Mouse (Mus musculus) embryonic facial prominence, embryonic 12.5 days (tissue): Measurements from ENCODE around the gene Crtap. TPM values are rescaled to one million over a fixed set of nuclear protein-coding genes. Genes with fewer than 3 reads are reported as not detected.
"Not testable (repeated sequence)": the region's sequence is repeated elsewhere in the genome, so short reads cannot be mapped to it uniquely, and the experiment has no call there.

Source experiments
- ATAC-seq: fragments of 200-750 bp; cut with Nextera tagmentation; 2 replicates; pipeline ENCODE4 v1.8.0; 2017; ENCODE audit not compliant: insufficient number of reproducible peaks, insufficient read depth, low FRiP score, low TSS enrichment
- H3K27ac ChIP-seq: fragments of 300-500 bp; sonication (generic); 2 replicates; pipeline ENCODE4 v1.5.1; 2016; ENCODE audit warnings: mild to moderate bottlenecking
- H3K27me3 ChIP-seq: fragments of 300-500 bp; sonication (generic); 2 replicates; pipeline ENCODE4 v1.6.1; 2016; ENCODE audit warnings: mild to moderate bottlenecking, moderate library complexity
- H3K36me3 ChIP-seq: fragments of 300-500 bp; sonication (generic); 2 replicates; pipeline ENCODE4 v1.6.1; 2016; ENCODE audit warnings: mild to moderate bottlenecking
- H3K4me1 ChIP-seq: fragments of 300-500 bp; sonication (generic); 2 replicates; pipeline ENCODE4 v1.6.1; 2016
- H3K4me2 ChIP-seq: fragments of 300-500 bp; sonication (generic); replicated peaks from 2 replicates; pipeline ENCODE4 v1.6.1; 2016; ENCODE audit warnings: mild to moderate bottlenecking, moderate library complexity
- H3K4me3 ChIP-seq: fragments of 300-500 bp; sonication (generic); 2 replicates; pipeline ENCODE4 v1.5.1; 2016; ENCODE audit warnings: mild to moderate bottlenecking
- H3K9ac ChIP-seq: fragments of 300-500 bp; sonication (generic); 2 replicates; pipeline ENCODE4 v1.6.1; 2016; ENCODE audit warnings: mild to moderate bottlenecking, moderate library complexity
- H3K9me3 ChIP-seq: fragments of 300-500 bp; sonication (generic); 2 replicates; pipeline ENCODE4 v1.6.1; 2016; ENCODE audit warnings: mild to moderate bottlenecking, moderate library complexity
- WGBS: fragments of 180-500 bp; shearing (Covaris S2); methylation state at CpG from one replicate; pipeline ENCODE4 v1.1.7; 2016; 5-methylcytosine and 5-hydroxymethylcytosine counted together
- polyA plus RNA-seq: library from polyadenylated mRNA; unstranded; fragments of >200 nt; fragmentation: Nextera tagmentation; extraction: Ambion mirVana; gene quantifications from 2 replicates; pipeline ENCODE4 v1.2.1, GENCODE M21; 2016

The Crtap gene
- polyA plus RNA-seq, 1 experiment from 2014 or later = 102 TPM

GRCm38 (mm10) chr9:114394136-114394535 lies 3.7 kb upstream of the Crtap start:
- ATAC-seq, H3K4me3 ChIP-seq: not testable (repeated sequence)
- WGBS = 68% methylated on average over 6 of the region's 6 CpGs

DNA sequence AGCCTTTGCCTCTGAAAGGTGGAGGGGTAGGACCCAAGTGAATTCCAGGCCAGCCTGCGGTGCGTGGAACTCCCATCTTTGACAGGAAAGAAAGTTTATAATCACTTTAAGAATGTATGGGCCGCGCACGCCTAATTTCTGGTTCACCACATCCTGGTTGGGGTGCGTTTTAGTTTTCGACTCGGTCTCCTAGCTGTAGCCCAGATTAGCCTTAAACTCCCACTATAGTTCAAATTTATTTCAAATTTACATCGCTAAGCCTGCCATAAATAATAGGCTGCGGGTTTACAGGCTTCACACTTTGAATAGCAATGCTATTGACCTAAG lies 237 bp upstream of the Crtap start:
- H3K9ac ChIP-seq = peak overlapping the region; percentile 90
- peaks cover 6% of the 10 kb centered on the region; the same call in 1 of the 2 replicates for H3K4me1 ChIP-seq
- H3K9me3 ChIP-seq = no peaks in the 10 kb centered on the region
- peak overlapping the region; percentile 71 for H3K4me3 ChIP-seq
- H3K36me3 ChIP-seq = no peaks in the 10 kb centered on the region
- no peak for ATAC-seq
- 4% methylated on average over 10 of the region's 10 CpGs for WGBS
- H3K27me3 ChIP-seq = no peaks in the 10 kb centered on the region
- H3K4me2 ChIP-seq = peak overlapping the region; percentile 80
- peak overlapping the region; percentile 93 for H3K27ac ChIP-seq

More at GRCm38 (mm10) chr9:114394136-114394535, 3.7 kb upstream of the Crtap start:
- H3K9me3 ChIP-seq, H3K27me3 ChIP-seq, H3K27ac ChIP-seq, H3K4me2 ChIP-seq, H3K9ac ChIP-seq, H3K36me3 ChIP-seq, H3K4me1 ChIP-seq: not testable (repeated sequence)

- Histone ChIP-seq H3K4me1 (peaks cover 6% of the 10 kb centered on the region; the same call in 1 of the 2 replicates), H3K36me3 (peaks cover 3% of the 10 kb centered on the region; the same call in 1 of the 2 replicates), H3K4me3 (peak overlapping the region; percentile 71), H3K27me3 (no peaks in the 10 kb centered on the region), H3K27ac (peak overlapping the region; percentile 93; the same call in 1 of the 2 replicates), H3K9ac (peak overlapping the region; percentile 90; the same call in 1 of the 2 replicates), H3K4me2 (peak overlapping the region; percentile 80), H3K9me3 (no peaks in the 10 kb centered on the region)
- ATAC-seq = peak; percentile 31; the same call in 1 of the 2 replicates
- whole genome bisulfite sequencing = 77% methylated on average over 8 of the region's 8 CpGs
Measured at GRCm38 (mm10) chr9:114389371-114389904, 1.0 kb downstream of the Crtap start.

GRCm38 (mm10) chr9:114388701-114389370 lies 1.6 kb downstream of the Crtap start:
- H3K27me3 ChIP-seq = no peaks in the 10 kb centered on the region
- H3K9ac ChIP-seq = no peak overlapping the region
- H3K27ac ChIP-seq = peak overlapping the region; percentile 72
- H3K4me3 ChIP-seq = peak overlapping the region; percentile 10; the same call in 1 of the 2 replicates
- H3K4me1 ChIP-seq = peaks cover 6% of the 10 kb centered on the region; the same call in 1 of the 2 replicates
- 47% methylated on average over 3 of the region's 3 CpGs for WGBS
- no peak for ATAC-seq
- H3K4me2 ChIP-seq = peak overlapping the region; percentile 31
- no peaks in the 10 kb centered on the region for H3K9me3 ChIP-seq
- peaks cover 9% of the 10 kb centered on the region for H3K36me3 ChIP-seq

DNA sequence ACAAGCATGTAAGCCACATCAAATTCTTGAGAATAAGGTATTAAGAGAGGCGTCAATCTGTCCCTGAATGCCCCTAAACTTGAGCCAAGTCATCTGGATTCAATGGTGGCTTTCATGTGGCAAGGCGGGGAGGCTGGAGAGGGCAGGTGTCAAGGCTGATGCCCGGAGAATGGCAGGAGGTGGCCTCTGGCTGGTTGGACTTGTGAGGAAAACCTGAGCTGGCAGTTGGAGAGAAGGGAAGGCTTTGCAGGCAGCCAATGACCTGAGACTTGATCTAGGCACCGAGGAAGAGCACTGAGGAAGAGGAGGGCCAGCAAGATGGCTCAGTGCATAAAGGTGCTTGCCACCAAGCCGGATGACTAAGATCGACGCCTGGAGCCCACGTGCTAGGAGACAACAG lies 2.2 kb downstream of the Crtap start:
- Histone ChIP-seq H3K4me3 (no peak overlapping the region), H3K4me1 (peaks cover 6% of the 10 kb centered on the region; the same call in 1 of the 2 replicates), H3K4me2 (no peak overlapping the region), H3K27me3 (no peaks in the 10 kb centered on the region), H3K9ac (no peak overlapping the region), H3K36me3 (peaks cover 11% of the 10 kb centered on the region), H3K9me3 (no peaks in the 10 kb centered on the region), H3K27ac (0 out of 2 replicates have a peak overlapping the region, but pooled peaks have one; percentile 72)
- 76% methylated on average over 8 of the region's 8 CpGs for WGBS
- ATAC-seq = no peak

DNA sequence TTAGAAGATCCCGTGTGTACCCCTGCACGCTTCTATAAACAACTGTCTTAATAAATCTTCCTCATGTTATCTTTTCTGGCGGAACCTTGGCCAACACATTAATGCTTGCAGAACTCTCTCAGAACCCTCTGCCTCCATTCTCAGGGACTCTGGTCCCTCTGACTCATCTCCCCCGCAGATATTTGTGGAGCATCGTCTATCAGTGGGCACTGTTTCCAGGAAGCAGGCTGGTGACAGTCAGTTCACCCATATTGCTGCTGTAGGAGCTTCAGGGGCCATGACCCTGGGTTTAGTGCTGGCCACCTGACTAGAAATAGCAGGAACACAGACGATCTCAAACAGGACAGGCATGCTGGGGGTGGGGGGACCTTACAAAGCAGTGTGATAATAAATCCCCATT lies 3.4 kb downstream of the Crtap start:
- WGBS = 76% methylated on average over 6 of the region's 6 CpGs

GRCm38 (mm10) chr9:114385160-114385559 lies 5.3 kb downstream of the Crtap start:
- Histone ChIP-seq H3K4me3 (no peak overlapping the region), H3K4me1 (peaks cover 6% of the 10 kb centered on the region; the same call in 1 of the 2 replicates), H3K9me3 (no peaks in the 10 kb centered on the region), H3K4me2 (no peak overlapping the region), H3K9ac (no peak overlapping the region), H3K27me3 (no peaks in the 10 kb centered on the region), H3K27ac (no peak overlapping the region), H3K36me3 (peaks cover 22% of the 10 kb centered on the region)
- 97% methylated on average over 10 of the region's 10 CpGs for WGBS
- no peak for ATAC-seq

More for the DNA sequence above, 3.4 kb downstream of the Crtap start:
- no peak overlapping the region for H3K27ac ChIP-seq
- H3K9me3 ChIP-seq = no peaks in the 10 kb centered on the region
- ATAC-seq = no peak
- no peaks in the 10 kb centered on the region for H3K27me3 ChIP-seq
- peaks cover 6% of the 10 kb centered on the region; the same call in 1 of the 2 replicates for H3K4me1 ChIP-seq
- H3K36me3 ChIP-seq = peaks cover 20% of the 10 kb centered on the region
- no peak overlapping the region for H3K4me3 ChIP-seq
- no peak overlapping the region for H3K4me2 ChIP-seq
- H3K9ac ChIP-seq = no peak overlapping the region

- no peak overlapping the region for H3K9ac ChIP-seq
- no peak overlapping the region for H3K27ac ChIP-seq
- H3K4me2 ChIP-seq = no peak overlapping the region
- peaks cover 6% of the 10 kb centered on the region; the same call in 1 of the 2 replicates for H3K4me1 ChIP-seq
- no peak for ATAC-seq
- WGBS = 92% methylated on average over 24 of the region's 24 CpGs
- no peaks in the 10 kb centered on the region for H3K9me3 ChIP-seq
- peaks cover 26% of the 10 kb centered on the region for H3K36me3 ChIP-seq
- no peak overlapping the region for H3K4me3 ChIP-seq
- H3K27me3 ChIP-seq = no peaks in the 10 kb centered on the region
Measured at GRCm38 (mm10) chr9:114384691-114385090, 5.8 kb downstream of the Crtap start.

DNA sequence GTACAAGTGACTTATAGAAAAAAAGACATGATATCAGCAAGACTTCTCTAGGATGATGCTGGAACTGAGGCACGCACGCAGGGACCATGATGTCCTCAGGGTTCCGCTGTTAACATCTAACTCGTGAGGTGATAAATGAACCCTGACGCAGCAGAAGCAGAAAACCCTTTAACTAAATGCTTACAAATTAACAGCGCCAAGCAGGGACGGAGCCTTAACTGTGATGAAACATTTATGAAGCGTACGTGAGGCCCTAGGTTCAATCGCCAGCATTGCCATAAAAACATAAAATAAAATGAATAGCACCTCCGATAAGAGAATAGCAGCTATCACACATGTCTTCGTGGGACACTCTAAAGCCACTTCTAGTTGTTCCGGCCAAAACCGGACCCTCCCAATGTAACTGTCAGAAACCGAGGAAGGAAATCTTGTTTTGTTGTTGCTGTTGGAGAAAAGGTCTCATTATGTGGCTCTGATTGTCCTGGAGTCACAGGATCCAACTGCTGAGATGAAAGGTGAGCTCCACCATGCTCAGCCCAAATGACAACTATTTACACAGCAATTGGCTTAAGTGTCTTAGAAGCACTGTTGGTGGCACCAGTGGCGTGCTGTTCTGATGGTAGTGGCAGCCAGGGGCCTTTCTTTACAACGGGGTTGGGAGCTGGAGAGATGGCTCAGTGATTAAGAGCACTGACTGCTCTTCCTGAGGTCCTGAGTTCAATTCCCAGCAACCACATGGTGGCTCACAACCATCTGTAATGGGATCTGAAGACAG lies 7.4 kb downstream of the Crtap start:
- Histone ChIP-seq H3K4me2 (no peak overlapping the region), H3K9ac (no peak overlapping the region), H3K27ac (no peak overlapping the region), H3K27me3 (no peaks in the 10 kb centered on the region), H3K9me3 (no peaks in the 10 kb centered on the region), H3K4me1 (no peaks in the 10 kb centered on the region), H3K36me3 (peaks cover 32% of the 10 kb centered on the region), H3K4me3 (no peak overlapping the region)
- 91% methylated on average over 17 of the region's 17 CpGs for WGBS
- ATAC-seq = no peak

DNA sequence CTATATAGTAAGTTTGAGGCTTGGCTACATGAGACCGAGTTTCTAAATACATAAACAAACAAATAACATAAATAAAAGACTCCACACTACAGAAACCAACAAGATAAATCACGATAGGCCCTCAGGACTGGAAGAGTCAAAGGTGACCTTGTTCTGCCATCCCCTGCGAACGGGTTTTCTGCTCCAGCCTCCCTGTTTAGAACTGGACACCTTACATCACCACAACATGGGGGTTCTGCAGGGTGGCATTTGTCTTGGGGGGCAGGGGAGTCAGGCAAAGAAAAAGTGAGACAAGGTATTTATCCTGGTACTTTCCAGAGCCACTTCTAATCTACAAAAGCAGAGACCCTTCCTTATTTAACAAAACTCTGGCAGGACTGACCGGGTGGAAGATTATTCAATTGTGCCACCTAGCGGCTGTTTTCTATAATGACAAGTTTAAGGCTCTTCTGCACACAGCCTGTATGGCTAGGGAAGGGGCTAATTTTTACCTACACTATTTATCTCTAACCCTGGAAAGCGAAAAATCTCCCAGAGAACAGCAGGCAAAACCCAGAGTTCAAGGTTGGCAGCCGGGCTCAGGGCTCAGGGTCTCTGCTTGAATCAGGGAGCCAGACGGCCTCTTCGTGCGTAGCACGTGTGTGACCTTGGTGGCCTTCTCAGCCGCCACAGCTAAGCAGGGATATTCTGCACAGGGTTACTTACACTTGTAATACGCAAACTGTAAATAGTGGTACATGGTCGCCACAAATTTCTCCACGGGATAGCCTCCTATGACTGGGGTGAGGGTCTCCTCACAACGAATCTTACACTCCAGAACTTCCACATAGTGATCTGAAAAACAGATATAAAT lies 9.4 kb downstream of the Crtap start:
- Histone ChIP-seq H3K27me3 (no peaks in the 10 kb centered on the region), H3K9me3 (no peaks in the 10 kb centered on the region), H3K27ac (no peak overlapping the region), H3K4me1 (no peaks in the 10 kb centered on the region), H3K9ac (no peak overlapping the region), H3K4me2 (no peak overlapping the region), H3K4me3 (no peak overlapping the region), H3K36me3 (peaks cover 49% of the 10 kb centered on the region)
- no peak for ATAC-seq
- 67% methylated on average over 17 of the region's 17 CpGs for WGBS

DNA sequence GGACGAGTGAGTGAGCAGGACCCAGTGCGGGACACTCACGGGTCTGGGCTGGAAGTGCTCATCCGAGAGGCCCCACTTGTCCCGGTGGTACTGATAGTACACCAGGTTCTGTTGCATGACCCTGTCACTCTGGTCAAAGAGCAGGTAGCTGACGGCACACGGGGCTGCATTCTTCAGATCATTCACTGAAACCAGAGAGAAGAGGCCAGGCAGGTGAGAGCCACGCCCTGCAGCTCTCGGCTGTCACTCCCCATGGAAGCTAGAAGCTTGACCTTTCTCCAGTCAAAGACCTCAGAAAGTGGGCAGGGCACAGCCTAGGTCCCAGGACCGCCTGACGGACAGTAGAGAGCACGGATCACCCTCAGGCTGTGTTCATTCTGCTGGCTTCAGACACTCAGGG lies 10.6 kb downstream of the Crtap start:
- Histone ChIP-seq H3K4me1 (no peaks in the 10 kb centered on the region), H3K4me3 (no peak overlapping the region), H3K4me2 (no peak overlapping the region), H3K36me3 (peaks cover 49% of the 10 kb centered on the region), H3K27me3 (no peaks in the 10 kb centered on the region), H3K27ac (no peak overlapping the region), H3K9me3 (no peaks in the 10 kb centered on the region), H3K9ac (no peak overlapping the region)
- 76% methylated on average over 12 of the region's 12 CpGs for WGBS
- ATAC-seq = no peak
